Mouse (Mus musculus): ENCODE measurements around the gene Six3.

The Six3 gene

GRCm38 (mm10) chr17:85612526-85613265 is 712 bp upstream of the Six3 start:
- no peak for DNase-seq (ENCODE audit: low spot score)

DNA sequence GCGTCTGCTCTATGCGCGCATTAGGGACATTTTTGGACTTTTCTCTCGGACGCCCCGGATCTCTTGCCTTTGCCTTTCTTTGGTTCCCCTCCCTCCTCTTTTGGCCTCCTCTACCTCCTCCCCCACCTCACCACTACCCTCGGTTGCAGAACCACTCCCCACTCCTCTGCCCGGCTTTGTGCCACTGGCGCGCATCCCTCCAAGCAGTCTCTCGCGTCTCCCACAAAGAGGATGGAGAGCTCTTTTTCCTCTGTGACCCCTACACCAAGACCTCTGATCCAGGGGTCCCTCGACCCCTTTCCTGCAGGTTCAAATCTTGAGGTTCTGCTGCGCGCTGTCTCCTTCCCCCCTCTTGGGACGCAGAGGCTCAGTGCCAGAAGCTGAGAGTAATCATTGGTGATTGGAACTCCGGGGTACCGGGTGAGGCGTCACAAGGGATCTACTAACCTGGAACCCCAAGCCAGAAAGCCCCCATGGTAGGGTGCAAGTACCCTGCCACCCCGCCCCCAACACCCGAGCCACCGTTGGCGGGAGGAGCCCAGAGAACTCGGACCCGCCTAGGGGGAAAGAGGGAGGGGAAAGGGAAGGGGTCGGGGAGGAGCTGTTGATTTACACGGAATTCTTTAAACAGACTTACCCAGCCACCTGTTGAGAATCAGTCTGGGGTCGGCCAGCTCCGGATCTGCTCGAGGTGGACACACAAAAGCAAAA is 758 bp downstream of the Six3 start:
- DNase-seq (ENCODE audit: low spot score) = no peak

- no peak for DNase-seq (ENCODE audit: low spot score)
These were observed 1.4 kb downstream of the Six3 start for GRCm38 (mm10) chr17:85614722-85615331.

DNA sequence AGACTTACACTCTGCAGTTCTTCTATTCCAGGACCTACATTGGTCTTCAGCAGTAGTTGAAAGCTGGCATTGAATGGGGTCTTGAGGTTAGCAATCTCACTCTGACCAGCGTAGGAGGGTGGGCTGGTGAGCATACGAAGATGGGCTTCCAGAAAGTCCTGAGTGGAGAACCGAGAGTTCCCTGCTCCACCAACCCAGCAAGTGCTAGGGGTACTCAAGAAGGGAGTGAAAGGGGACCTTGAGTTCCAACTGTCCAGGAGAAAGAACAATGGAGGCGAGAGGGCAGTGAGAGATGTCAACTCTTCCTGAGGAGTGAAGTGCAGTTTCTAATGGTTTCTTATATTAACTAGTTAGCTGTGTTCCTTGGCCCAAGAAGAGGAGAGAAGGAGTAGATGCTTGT is 2.2 kb downstream of the Six3 start:
- no peak for DNase-seq (ENCODE audit: low spot score)

DNA sequence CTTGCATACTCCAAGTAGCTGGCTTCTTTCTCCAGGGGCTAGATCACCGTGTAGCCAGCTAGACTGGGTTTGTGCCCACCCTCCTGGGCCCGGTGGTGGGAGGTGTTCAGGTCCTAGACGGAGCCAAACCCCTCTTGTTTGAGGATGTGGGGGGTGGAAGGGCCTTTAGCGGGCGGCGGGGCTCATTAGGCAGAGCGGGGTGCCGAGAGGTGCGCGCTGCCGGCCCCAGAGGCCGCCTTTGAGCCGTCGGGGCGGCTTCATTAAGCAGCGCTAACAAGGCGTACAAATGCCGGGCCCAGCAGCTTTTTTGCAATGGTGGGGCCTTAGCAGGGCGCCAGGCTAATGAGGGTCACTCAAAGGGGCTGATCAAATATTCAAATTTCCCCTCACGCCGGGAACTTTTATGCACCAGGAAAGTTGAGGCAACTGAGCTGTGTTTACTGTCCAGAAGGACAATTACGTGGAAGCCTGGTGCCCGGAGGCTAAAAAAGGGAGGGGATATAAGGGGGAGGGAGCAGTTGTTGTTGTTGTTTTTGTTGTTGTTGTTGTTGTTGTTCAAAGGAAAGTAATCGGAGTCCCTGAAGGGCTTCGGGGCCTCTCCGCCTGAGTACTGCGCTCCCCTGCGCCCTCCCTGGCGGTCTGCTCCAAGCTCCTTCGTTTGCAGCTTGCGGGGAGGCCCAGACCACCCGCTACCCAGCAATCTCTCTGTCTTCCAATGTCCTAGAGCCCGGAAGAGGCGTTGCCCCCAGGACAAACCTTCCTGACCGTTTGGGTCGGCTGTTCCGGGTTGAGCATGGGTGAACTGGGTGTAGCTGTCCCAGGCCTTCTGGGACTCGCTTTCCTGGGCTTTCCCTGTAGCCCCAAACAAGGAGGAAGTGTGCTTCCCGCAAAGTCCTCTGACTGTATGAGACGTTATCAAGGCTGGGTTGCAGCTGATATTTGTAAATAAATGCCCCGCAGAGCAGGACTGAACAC is 3.4 kb downstream of the Six3 start:
- DNase-seq (ENCODE audit: low spot score) = no peak

DNA sequence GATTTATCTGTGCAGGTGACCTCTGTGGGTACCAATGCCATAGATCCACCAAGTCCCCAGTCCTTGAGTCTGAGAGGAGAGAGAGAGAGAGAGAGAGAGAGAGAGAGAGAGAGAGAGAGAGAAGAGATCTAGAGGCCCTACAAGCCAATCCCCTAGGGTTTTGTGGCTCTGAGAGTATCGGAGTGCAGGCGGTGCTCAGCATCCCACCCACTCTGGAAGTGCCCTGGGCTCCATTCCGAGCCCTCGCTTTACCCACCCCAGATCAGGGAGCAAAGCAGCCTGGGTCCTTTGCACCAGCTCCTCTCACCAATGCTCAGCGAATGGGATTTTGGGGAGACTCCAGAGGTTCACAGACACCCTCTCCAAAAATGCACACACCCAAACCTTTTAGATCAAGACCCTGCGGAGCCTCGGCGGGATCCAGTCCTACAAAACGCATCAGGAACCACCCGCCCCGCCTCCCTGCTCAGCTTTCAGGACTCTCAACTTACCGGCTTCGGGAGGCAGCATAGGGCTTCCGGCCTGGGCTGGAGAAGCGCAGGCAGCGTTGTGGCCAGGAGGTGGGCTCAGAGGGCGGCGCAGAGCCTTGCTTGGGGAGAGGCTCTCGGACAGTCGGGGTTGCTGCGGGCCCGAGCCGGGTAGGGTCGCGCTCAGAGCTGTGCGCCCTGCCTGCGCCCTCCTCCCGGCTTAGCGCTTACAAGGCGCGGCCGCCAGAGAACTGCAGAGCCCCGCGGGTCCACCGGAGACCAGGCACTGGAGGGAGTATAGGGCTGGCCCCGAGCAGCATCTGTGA is 4.4 kb downstream of the Six3 start:
- no peak for DNase-seq (ENCODE audit: low spot score)

DNA sequence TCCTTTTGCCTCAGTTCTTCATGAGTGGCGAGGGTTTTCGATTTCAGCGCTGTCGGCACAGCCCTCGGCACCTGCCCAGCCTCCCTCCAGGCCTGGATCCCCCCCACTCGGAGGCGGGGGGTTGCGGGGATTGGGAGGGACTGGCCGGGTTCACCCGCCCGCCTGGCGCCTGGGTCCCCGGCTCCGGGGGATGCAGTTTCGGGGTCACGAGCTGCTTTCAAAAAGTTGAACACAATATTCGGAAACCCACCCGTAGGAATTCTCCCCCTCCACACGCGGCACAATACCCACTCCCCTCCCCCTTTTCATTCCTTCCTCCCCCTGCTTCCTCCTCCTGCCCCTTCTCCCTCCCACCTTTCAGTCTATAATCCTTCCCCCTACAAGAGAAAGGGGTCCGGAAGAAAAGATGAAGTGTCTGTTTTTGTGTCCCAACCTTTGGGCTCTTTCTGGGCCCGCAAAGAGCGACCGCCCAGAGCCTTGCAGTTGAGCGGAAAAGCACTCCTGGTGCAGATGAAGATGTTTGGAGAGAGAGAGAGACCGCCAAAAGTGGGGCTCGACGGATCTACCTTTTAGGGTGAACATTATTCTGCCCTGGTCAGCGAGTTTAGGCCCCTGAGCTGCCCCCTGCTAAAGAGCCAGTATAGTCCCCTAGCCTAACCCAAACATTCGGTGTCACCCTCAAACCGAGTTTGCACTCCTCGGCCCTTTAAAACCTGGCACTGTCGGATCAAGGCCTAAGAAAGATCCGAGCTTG is 5.1 kb downstream of the Six3 start:
- DNase-seq (ENCODE audit: low spot score) = no peak

DNA sequence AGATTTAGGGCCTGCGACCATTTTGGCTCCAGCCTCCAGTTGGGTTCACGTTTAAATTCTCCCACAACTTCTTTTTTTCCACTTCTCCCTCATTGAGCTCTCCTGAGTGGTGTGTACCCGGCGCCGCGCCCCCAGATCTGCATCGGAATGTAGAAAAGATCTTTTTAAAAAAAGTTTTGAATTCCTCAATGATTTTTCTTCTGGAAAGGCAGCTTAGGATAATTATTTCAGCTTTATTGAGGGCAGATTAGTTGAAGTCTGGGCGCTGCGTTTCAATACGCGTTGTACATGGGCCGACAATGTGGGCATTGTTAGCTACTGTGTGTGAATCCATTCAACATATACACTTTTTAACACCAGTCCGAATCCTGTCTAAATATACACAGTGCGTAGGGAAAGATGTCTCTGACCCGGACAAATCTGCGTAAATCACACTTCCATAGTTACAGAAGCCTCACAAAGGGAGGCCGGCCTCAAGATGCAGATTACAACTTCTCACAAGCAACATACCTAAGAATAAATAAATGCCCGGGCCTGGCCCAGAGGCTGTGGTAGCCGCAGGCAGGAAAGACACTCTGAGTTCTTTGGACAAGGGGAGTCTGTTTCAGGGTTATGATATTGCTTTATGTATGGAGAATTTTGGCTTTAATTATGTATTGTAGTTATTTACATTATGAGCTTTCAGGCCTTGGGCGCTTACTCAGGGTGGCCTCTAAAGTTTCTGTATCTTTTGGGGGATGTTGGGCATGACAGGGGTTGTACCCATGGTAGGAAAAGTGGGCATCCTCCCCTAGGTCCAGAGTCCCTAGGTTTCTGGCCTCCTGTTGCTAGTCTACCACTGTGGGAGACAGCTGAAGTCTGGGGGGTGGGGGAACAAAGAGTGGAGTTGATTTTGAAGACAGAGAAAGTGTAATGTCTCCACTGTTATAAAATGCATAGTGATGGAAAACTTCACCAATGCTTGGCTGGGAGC is 6.0 kb downstream of the Six3 start:
- no peak for DNase-seq (ENCODE audit: low spot score)

DNA sequence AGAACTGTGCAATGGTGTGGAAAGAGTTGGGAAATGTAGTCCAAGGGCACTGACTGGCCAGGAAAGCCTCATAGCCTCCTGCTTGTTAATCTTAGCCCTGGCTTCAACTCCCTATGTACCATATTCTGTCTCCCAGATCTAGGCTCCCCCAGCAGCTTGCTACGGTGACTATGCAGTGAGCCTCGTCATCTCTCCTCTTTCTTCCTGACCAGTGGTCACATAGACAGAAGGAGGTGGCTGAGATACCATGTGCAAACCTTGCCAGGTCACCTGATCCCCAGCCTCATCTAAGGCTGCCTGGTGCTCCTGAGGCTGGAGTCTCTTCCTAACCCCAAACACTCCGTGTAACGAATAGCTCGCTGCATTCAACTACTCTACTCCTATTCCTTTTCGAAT is 6.7 kb downstream of the Six3 start:
- no peak for DNase-seq (ENCODE audit: low spot score)

DNA sequence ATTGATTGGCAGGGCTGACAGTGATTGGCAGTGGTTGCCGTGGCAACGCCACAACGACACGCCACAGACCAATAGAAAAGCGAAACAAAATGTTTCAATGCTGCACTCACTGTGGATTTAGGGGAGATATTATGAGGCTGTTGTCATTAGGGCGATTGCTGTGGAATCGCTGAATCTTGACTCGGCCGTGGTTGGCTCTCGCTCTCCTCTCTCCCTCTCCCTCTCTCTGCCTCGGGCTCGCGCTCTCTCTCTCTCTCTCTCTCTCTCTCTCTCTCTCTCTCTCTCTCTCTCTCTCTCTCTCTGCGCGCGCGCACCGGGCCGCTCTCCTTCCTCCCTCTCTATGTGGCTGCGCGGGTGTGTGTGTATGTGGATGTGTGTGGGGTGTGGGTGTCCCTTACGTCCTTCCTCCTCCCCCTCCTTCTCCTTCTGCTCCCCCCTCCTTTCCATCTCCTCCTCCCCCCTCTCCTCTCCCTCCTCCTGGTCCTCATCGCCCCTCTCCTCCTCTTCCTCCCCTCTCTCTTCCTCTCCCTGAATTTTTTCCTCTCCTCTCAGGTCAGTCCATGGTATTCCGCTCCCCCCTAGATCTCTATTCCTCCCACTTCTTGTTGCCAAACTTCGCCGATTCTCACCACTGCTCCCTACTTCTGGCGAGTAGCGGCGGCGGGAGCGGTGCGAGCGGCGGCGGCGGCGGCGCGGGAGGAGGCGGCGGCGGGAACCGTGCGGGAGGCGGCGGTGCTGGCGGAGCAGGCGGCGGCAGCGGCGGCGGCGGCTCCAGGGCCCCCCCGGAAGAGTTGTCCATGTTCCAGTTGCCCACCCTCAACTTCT is 7.5 kb downstream of the Six3 start:
- DNase-seq (ENCODE audit: low spot score) = no peak

GRCm38 (mm10) chr17:85621505-85622310 is 8.3 kb downstream of the Six3 start:
- no peak for DNase-seq (ENCODE audit: low spot score)

- DNase-seq (ENCODE audit: low spot score) = no peak
These were observed 9.2 kb downstream of the Six3 start for GRCm38 (mm10) chr17:85622493-85623157.

DNA sequence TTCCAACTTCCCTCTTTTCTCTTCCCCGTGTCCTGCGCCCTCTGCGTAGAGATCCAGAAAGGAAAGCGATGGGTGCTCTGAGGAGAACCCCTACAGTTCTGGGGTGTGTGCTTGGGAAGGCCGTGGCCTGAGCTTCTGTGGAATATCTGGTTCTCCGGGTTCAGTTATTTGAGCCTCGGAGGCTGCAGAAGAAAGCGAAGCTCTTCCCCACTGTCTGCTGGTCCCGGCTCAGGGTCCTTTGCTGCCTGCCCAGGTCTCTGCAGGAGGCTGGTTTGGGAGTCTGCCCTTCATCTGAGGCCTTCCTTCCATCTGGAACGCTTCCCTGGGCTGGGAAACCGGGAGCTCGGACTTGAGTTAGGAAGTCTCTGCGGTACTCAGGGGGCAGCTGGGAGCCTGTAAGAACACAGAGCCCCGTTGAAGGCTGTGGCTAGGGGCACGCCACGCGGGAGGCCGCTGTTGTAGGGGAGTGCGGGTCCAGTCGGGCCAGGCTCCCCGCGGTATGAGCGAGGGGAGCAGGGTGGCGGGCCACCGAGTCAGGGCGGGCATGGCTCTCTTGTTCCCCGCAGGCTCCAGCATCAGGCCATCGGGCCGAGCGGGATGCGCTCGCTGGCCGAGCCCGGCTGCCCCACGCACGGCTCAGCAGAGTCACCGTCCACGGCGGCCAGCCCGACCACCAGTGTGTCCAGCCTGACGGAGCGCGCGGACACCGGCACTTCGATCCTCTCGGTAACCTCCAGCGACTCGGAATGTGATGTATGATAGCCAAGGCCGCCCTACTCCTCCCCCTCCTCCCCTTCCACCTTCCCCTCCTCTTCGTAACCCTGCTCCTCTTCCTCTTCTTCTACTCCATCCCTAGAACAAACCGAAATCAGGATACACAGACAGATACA is 10.0 kb downstream of the Six3 start:
- no peak for DNase-seq (ENCODE audit: low spot score)

DNA sequence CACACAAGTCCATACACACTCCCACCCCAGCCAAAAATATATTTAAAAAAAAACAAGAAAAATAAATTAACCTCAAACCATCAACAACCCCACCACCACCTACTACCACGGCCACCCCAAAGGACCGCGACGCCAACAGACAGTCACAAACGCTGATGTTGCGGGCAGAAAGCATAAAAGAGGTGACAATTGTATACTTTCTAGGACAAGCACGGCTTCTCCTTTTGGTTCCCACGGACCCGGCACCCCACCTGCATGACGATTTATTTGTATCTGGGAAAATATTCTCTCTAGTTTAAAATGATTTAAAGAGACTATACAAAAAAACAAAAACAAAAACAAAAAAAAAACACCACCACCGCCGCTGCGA is 10.6 kb downstream of the Six3 start:
- DNase-seq (ENCODE audit: low spot score) = no peak

GRCm38 (mm10) chr17:85624981-85625940 is 11.9 kb downstream of the Six3 start:
- DNase-seq (ENCODE audit: low spot score) = no peak

Data from spleen, adult 12 weeks (tissue).